ENCODE assay signal across 14 mouse cellular contexts in the genomic region with DNA sequence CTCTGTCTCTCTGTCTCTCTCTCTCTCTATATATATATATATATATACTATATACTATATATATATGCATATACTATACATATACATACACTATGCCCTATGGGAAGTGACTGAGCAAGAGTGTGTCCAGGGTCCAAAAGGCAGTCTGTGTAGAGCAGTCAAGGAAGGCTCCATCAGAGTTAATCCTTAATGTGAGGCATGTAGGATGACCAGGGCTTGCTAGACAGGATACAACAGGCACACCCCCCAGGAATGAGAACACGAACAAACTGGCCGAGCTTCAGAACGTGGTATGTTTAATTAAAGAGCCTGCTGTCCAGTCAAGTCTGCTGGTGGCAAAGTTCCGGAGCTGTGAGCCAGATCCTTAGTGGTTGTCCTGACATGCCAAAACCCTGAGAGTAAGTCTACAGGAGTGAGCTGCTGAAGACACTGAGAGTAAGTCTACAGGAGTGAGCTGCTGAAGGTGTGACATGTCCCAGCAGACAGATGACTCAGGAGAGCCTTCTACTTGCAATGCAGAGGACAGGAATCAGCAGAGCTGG.
"Had no signal": no experiment of that assay in that cellular context is flagged by ENCODE, and none has a peak within 500 bp of the region (broad histone marks: within the 10 kb centered on the region; RNA-seq: fewer than 3 reads in every experiment).

No protein-coding gene starts in this region.

- H3K4me2 ChIP-seq: kidney, embryonic 15.5 days; limb, embryonic 13.5 days; midbrain, embryonic 12.5 days; neural tube, embryonic 13.5 days; stomach, embryonic 15.5 days had no signal

- ATAC-seq: midbrain, embryonic 16.5 days had no signal

- H3K4me1 ChIP-seq: kidney, embryonic 15.5 days; limb, embryonic 13.5 days; midbrain, embryonic 12.5 days; neural tube, embryonic 13.5 days; stomach, embryonic 15.5 days had no signal

- H3K27me3 ChIP-seq: kidney, embryonic 15.5 days; limb, embryonic 13.5 days; midbrain, embryonic 12.5 days; neural tube, embryonic 13.5 days; stomach, embryonic 15.5 days had no signal

- H3K9ac ChIP-seq: kidney, embryonic 15.5 days; limb, embryonic 13.5 days; liver, embryonic 14.5 days; midbrain, embryonic 12.5 days; neural tube, embryonic 13.5 days; stomach, embryonic 15.5 days had no signal

- H3K9me3 ChIP-seq: kidney, embryonic 15.5 days; limb, embryonic 13.5 days; midbrain, embryonic 12.5 days; neural tube, embryonic 13.5 days; stomach, embryonic 15.5 days had no signal

- H3K4me3 ChIP-seq: kidney, embryonic 15.5 days; layer of hippocampus, adult 2 months; limb, embryonic 13.5 days; midbrain, embryonic 12.5 days; neural tube, embryonic 13.5 days; stomach, embryonic 15.5 days had no signal

- DNase-seq: left cerebral cortex, postnatal 4 days; lung, adult 18-20 months; retina, postnatal 1 day; right cerebral cortex, postnatal 4 days; spleen, adult 18-20 months; thymus, postnatal 36 days had no signal

- H3K27ac ChIP-seq: kidney, embryonic 15.5 days; layer of hippocampus, adult 2 months; limb, embryonic 13.5 days; liver, embryonic 14.5 days; midbrain, embryonic 12.5 days; neural tube, embryonic 13.5 days; stomach, embryonic 15.5 days had no signal
